Mouse (Mus musculus): ENCODE results near the gene Mup3.

GRCm38 (mm10) chr4:62082755-62083154 lies 4.4 kb downstream of the Mup3 start:
- no peak for TF ChIP-seq POLR2A (IDR thresholded peaks at IDR 0.05; ENCODE audit: control insufficient read depth, extremely low read depth, insufficient read depth, low read length, poor library complexity)
- TF ChIP-seq CTCF (IDR thresholded peaks at IDR 0.05; ENCODE audit: borderline replicate concordance, control insufficient read depth, extremely low read depth, insufficient read depth, low read length, poor library complexity): no peak

Measured in thymus, adult 2 months (tissue).